Mouse (Mus musculus): Measurements from ENCODE around the gene A530032D15Rik. TPM values are rescaled to one million over a fixed set of nuclear protein-coding genes. Genes with fewer than 3 reads are reported as not detected.

Gene A530032D15Rik
- 0.40 TPM for polyA plus RNA-seq (2017; shearing (Covaris generic))

GRCm38 (mm10) chr1:85109753-85110152 lies at the start of gene A530032D15Rik:
A530032D15Rik (minus strand) TSS chr1:85109853.

GRCm38 (mm10) chr1:85099864-85100263 lies 9.8 kb downstream of the A530032D15Rik start, which contains the start of gene Gm10553:
Gm10553 (plus strand) TSS chr1:85100164.

Other genes with a start within 250 kb of the A530032D15Rik start
- gene Slc16a14, start 174.7 kb downstream of the A530032D15Rik start, polyA plus RNA-seq (2017; shearing (Covaris generic)) = not detected
- not detected for gene Gm10553, start 9.7 kb downstream of the A530032D15Rik start, polyA plus RNA-seq (2017; shearing (Covaris generic))
- gene C130026I21Rik, start 160.7 kb upstream of the A530032D15Rik start, polyA plus RNA-seq (2017; shearing (Covaris generic)) = 11.1 TPM

Measured in CD4-positive, CD25-positive, alpha-beta regulatory T cell, adult 9 weeks (primary cell).